Mouse (Mus musculus): Measurements from ENCODE around the gene Invs. TPM values are rescaled to one million over a fixed set of nuclear protein-coding genes. Genes with fewer than 3 reads are reported as not detected.

Invs gene
- polyA plus RNA-seq, 1 experiment = 3.6 TPM

DNA sequence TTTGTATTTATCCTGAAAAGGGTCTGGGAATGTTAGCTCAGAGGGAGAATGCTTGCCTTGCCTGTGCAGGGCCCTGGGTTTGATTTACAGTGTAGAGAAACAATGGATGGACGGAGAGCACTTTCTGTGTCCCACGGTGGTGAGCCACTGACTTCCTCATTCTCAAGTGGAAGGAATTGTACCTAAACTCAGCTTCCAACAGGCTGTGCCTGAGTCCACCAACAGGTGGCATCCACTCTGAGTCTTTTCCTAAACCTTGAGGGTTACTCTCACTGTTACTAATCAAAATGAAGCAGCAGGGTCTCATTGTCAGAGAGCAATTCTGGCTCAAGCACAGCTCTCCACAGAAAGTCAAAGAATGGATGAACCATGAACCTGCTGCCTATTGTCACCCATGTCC is 201.7 kb downstream of the Invs start:
- TF ChIP-seq CTCF (IDR thresholded peaks at IDR 0.05; ENCODE audit: borderline replicate concordance, control insufficient read depth, extremely low read depth, insufficient read depth, low read length, poor library complexity) (no peak), POLR2A (IDR thresholded peaks at IDR 0.05; ENCODE audit: control insufficient read depth, extremely low read depth, insufficient read depth, low read length, poor library complexity) (no peak)
- H3K36me3 ChIP-seq (ENCODE audit: control insufficient read depth, insufficient read depth, low read length) = no peaks in the 10 kb centered on the region
- peak; percentile 8 for DNase-seq
- no peak overlapping the region for H3K27ac ChIP-seq (ENCODE audit: control insufficient read depth, insufficient read depth, low read length)
- no peaks in the 10 kb centered on the region for H3K4me1 ChIP-seq (replicated peaks; ENCODE audit: control insufficient read depth, insufficient read depth, low read length)
- H3K27me3 ChIP-seq (ENCODE audit: control insufficient read depth, insufficient read depth, low read length) = no peaks in the 10 kb centered on the region
- WGBS = 10% methylated on average over 2 of the region's 2 CpGs
- H3K4me3 ChIP-seq (ENCODE audit: control insufficient read depth, insufficient read depth, low read length) = no peak overlapping the region

Other genes with a start within 250 kb of the Invs start
- 39.7 and 46.1 TPM in 2 replicates for gene Nr4a3, start 234.6 kb upstream of the Invs start, polyA plus RNA-seq (2012; rRNA removed)
- gene Stx17, start 154.8 kb upstream of the Invs start, polyA plus RNA-seq (2012; rRNA removed) = 4.2 and 4.8 TPM in 2 replicates
- 10.8 and 11.5 TPM in 2 replicates for gene Erp44, start 202 bp upstream of the Invs start, polyA plus RNA-seq (2012; rRNA removed)
- gene Tex10, start 193.7 kb downstream of the Invs start, polyA plus RNA-seq (2012; rRNA removed) = 20.3 and 22.3 TPM in 2 replicates

All from thymus, adult 2 months (tissue).